Mouse (Mus musculus) midbrain, embryonic 14.5 days (tissue): ENCODE data around the gene Gal3st2b. TPM values are rescaled to one million over a fixed set of nuclear protein-coding genes. Genes with fewer than 3 reads are reported as not detected.
"Not testable (repeated sequence)": the region's sequence is repeated elsewhere in the genome, so short reads cannot be mapped to it uniquely, and the experiment has no call there.

Experiments used
- ATAC-seq: fragments of 200-750 bp; cut with Nextera tagmentation; 2 replicates; pipeline ENCODE4 v1.8.0; 2017; ENCODE audit warnings: moderate number of reproducible peaks, moderate library complexity; ENCODE audit not compliant: low FRiP score, low TSS enrichment
- DNase-seq: peaks from one replicate; pipeline ENCODE4 v3.0.0-alpha.2; 2015
- H3K27ac ChIP-seq: fragments of 300-500 bp; sonication (generic); replicated peaks from 2 replicates; pipeline ENCODE4 v1.5.1; 2014; ENCODE audit warnings: mild to moderate bottlenecking, low read depth, low read length, moderate library complexity
- H3K27me3 ChIP-seq: fragments of 300-500 bp; sonication (generic); 2 replicates; pipeline ENCODE4 v1.6.1; 2014; ENCODE audit warnings: low read length, control low read depth, mixed read lengths; ENCODE audit not compliant: control insufficient read depth, insufficient read depth
- H3K36me3 ChIP-seq: fragments of 300-500 bp; sonication (generic); 2 replicates; pipeline ENCODE4 v1.6.1; 2014; ENCODE audit warnings: low read length, control low read depth; ENCODE audit not compliant: control insufficient read depth, insufficient read depth
- H3K4me1 ChIP-seq: fragments of 300-500 bp; sonication (generic); 2 replicates; pipeline ENCODE4 v1.6.1; 2014; ENCODE audit warnings: mild to moderate bottlenecking, antibody characterized with exemption, low read length, control low read depth; ENCODE audit not compliant: control insufficient read depth, insufficient read depth
- H3K4me2 ChIP-seq: fragments of 300-500 bp; sonication (generic); 2 replicates; pipeline ENCODE4 v1.6.1; 2014; ENCODE audit warnings: mild to moderate bottlenecking, low read length, moderate library complexity
- H3K4me3 ChIP-seq: fragments of 300-500 bp; sonication (generic); replicated peaks from 2 replicates; pipeline ENCODE4 v1.5.1; 2014; ENCODE audit warnings: low read depth, low read length
- H3K9ac ChIP-seq: fragments of 300-500 bp; sonication (generic); replicated peaks from 2 replicates; pipeline ENCODE4 v1.6.1; 2014; ENCODE audit warnings: mild to moderate bottlenecking, low read length, moderate library complexity
- H3K9me3 ChIP-seq: fragments of 300-500 bp; sonication (generic); 2 replicates; pipeline ENCODE4 v1.6.1; 2016; ENCODE audit warnings: low read length, control low read depth, mixed read lengths; ENCODE audit not compliant: control insufficient read depth
- WGBS: fragments of 180-500 bp; shearing (Covaris S2); extraction: QIAGEN DNeasy Blood & Tissue Kit; methylation state at CpG from one replicate; pipeline ENCODE4 v1.1.7; 2014; 5-methylcytosine and 5-hydroxymethylcytosine counted together
- polyA plus RNA-seq: library from polyadenylated mRNA; unstranded; fragments of >200 nt; fragmentation: Nextera tagmentation; extraction: Ambion mirVana; gene quantifications from 2 replicates; pipeline ENCODE4 v1.2.1, GENCODE M21; 2014

Gene Gal3st2b
- polyA plus RNA-seq = not detected in 2 replicates

- not testable (repeated sequence) for H3K9me3 ChIP-seq, H3K4me1 ChIP-seq, H3K36me3 ChIP-seq, H3K27me3 ChIP-seq, H3K9ac ChIP-seq, ATAC-seq, DNase-seq, H3K4me2 ChIP-seq, H3K27ac ChIP-seq, H3K4me3 ChIP-seq
- 89% methylated on average over 2 of the region's 2 CpGs for WGBS
Measured at GRCm38 (mm10) chr1:93918011-93918410, at the start of gene Gal3st2b. Gene Gal3st2b (plus strand): TSS chr1:93918311.

- not testable (repeated sequence) for H3K27ac ChIP-seq, H3K36me3 ChIP-seq, H3K4me2 ChIP-seq, H3K27me3 ChIP-seq, H3K9me3 ChIP-seq, ATAC-seq, H3K4me1 ChIP-seq, H3K4me3 ChIP-seq, H3K9ac ChIP-seq, DNase-seq
- 43% methylated on average over 1 of the region's 1 CpGs for WGBS
Measured at GRCm38 (mm10) chr1:93871594-93872105, 46.5 kb upstream of the Gal3st2b start.

- H3K27me3 ChIP-seq, H3K4me1 ChIP-seq, H3K27ac ChIP-seq, H3K9ac ChIP-seq, DNase-seq, H3K9me3 ChIP-seq, H3K36me3 ChIP-seq, H3K4me3 ChIP-seq, ATAC-seq, H3K4me2 ChIP-seq: not testable (repeated sequence)
- 97% methylated on average over 12 of the region's 22 CpGs for WGBS
Measured at GRCm38 (mm10) chr1:93874405-93874804, 43.7 kb upstream of the Gal3st2b start.

GRCm38 (mm10) chr1:93881778-93882177, 36.3 kb upstream of the Gal3st2b start:
- not testable (repeated sequence) for ATAC-seq, H3K36me3 ChIP-seq, H3K9me3 ChIP-seq, H3K9ac ChIP-seq, DNase-seq, H3K27ac ChIP-seq, H3K4me2 ChIP-seq, H3K4me3 ChIP-seq, H3K27me3 ChIP-seq, H3K4me1 ChIP-seq
- WGBS = no CpG with 5 or more reads among the region's 11 CpGs

GRCm38 (mm10) chr1:93890936-93891335, 27.2 kb upstream of the Gal3st2b start:
- 90% methylated on average over 1 of the region's 1 CpGs for WGBS
- H3K4me3 ChIP-seq, H3K27me3 ChIP-seq, DNase-seq, H3K36me3 ChIP-seq, H3K4me1 ChIP-seq, H3K9ac ChIP-seq, ATAC-seq, H3K27ac ChIP-seq, H3K4me2 ChIP-seq, H3K9me3 ChIP-seq: not testable (repeated sequence)

- no CpG with 5 or more reads among the region's 1 CpGs for WGBS
- ATAC-seq, H3K4me1 ChIP-seq, H3K9me3 ChIP-seq, H3K27me3 ChIP-seq, H3K4me2 ChIP-seq, H3K36me3 ChIP-seq, H3K27ac ChIP-seq, H3K4me3 ChIP-seq, DNase-seq, H3K9ac ChIP-seq: not testable (repeated sequence)
Measured at GRCm38 (mm10) chr1:93897395-93897794, 20.7 kb upstream of the Gal3st2b start.

- 63% methylated on average over 3 of the region's 5 CpGs for WGBS
- not testable (repeated sequence) for ATAC-seq
Measured at GRCm38 (mm10) chr1:93901291-93901690, 16.8 kb upstream of the Gal3st2b start.

GRCm38 (mm10) chr1:93906690-93907089, 11.4 kb upstream of the Gal3st2b start:
- not testable (repeated sequence) for H3K36me3 ChIP-seq, DNase-seq, H3K4me2 ChIP-seq, ATAC-seq, H3K9ac ChIP-seq, H3K9me3 ChIP-seq, H3K4me3 ChIP-seq, H3K27ac ChIP-seq, H3K4me1 ChIP-seq, H3K27me3 ChIP-seq
- WGBS = 90% methylated on average over 3 of the region's 5 CpGs

More at GRCm38 (mm10) chr1:93901291-93901690, 16.8 kb upstream of the Gal3st2b start:
- H3K4me3 ChIP-seq, H3K4me1 ChIP-seq, H3K9ac ChIP-seq, H3K36me3 ChIP-seq, H3K4me2 ChIP-seq, H3K27me3 ChIP-seq, H3K27ac ChIP-seq, DNase-seq, H3K9me3 ChIP-seq: not testable (repeated sequence)

GRCm38 (mm10) chr1:93908977-93909586, 9.0 kb upstream of the Gal3st2b start:
- H3K4me2 ChIP-seq, H3K4me1 ChIP-seq, DNase-seq, H3K9me3 ChIP-seq, H3K9ac ChIP-seq, H3K27ac ChIP-seq, H3K27me3 ChIP-seq, H3K4me3 ChIP-seq, ATAC-seq, H3K36me3 ChIP-seq: not testable (repeated sequence)
- WGBS = no CpG with 5 or more reads among the region's 11 CpGs
